Mouse (Mus musculus): ENCODE measurements around the gene Tns4. TPM values are rescaled to one million over a fixed set of nuclear protein-coding genes. Genes with fewer than 3 reads are reported as not detected.

Tns4 gene
- total and polyA plus RNA-seq, 3 experiments = 0.03 TPM; not detected in 2

DNA sequence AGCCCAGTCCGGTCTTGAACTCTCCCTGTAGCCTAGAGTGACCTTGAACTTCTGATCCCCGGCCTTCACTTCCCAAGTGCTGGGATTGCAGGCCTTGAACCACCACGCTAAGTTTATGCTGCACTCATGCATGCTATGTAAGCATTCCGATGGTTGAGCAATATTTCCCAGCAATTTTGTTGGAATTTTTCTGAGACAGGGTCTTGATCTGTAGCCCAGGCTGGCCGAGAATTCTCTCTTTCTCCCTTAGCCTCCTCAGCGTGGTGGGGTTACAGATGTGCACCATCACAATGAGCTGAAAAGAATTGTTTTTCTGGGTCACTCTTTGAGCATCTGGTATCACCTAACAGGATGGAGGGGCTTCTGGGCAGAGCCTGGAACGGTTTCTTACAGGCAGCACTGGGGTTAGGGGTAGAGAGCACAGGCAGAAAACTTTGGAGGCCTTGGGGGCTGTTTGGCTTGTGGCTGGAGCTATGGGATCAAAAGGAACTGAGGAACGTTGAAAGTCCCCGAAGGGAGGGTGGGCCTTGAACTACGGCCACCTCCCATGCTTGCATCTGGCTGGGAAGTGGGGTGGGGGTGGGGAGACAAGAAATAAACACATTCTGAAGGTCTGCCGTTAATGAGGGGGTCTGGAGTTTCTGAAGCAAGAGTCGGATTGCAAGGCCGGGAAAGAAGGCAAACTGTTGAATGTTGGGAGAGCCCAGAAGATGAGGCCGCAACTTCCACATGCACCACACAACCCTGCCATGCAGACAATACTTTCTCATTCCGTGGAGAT, 45.4 kb upstream of the Tns4 start:
- H3K4me1 ChIP-seq (ENCODE audit: control insufficient read depth in 1 of 2, insufficient read depth in 2 of 2, low read length in 2 of 2) = no peaks in the 10 kb centered on the region; a peak in 1 of 4 replicates
- no peak overlapping the region for H3K27ac ChIP-seq (ENCODE audit: control insufficient read depth, low read depth, low read length)
- no peak overlapping the region for H3K9ac ChIP-seq (ENCODE audit: control insufficient read depth, low read depth, low read length, poor library complexity, severe bottlenecking)
- H3K79me2 ChIP-seq (ENCODE audit: control insufficient read depth, insufficient read depth, low read length, poor library complexity) = no peaks in the 10 kb centered on the region
- peaks cover 4 to 10% of the 10 kb centered on the region in 2 experiments for H3K27me3 ChIP-seq (ENCODE audit: control insufficient read depth in 1 of 2, insufficient read depth in 2 of 2, low read length in 2 of 2)
- no peaks in the 10 kb centered on the region for H3K9me3 ChIP-seq (replicated peaks; ENCODE audit: insufficient read depth, low read length)
- DNase-seq (ENCODE audit: low read depth, low spot score) = no peak
- no peaks in the 10 kb centered on the region for H3K36me3 ChIP-seq (ENCODE audit: control insufficient read depth in 1 of 2, insufficient read depth in 2 of 2, low read length in 2 of 2)
- TF ChIP-seq POLR2AphosphoS2 (IDR thresholded peaks at IDR 0.05; ENCODE audit: low read length) = no peak
- TF ChIP-seq ZMIZ1 (IDR thresholded peaks at IDR 0.05; ENCODE audit: low read depth, low read length) = no peak
- TF ChIP-seq CHD2 (IDR thresholded peaks at IDR 0.05; ENCODE audit: low read length) = no peak
- TF ChIP-seq RCOR1 (IDR thresholded peaks at IDR 0.05; ENCODE audit: low read depth, low read length) = no peak
- no peak for TF ChIP-seq USF1 (IDR thresholded peaks at IDR 0.05; ENCODE audit: low read depth, low read length)
- no peak for TF ChIP-seq GABPA (IDR thresholded peaks at IDR 0.05; ENCODE audit: low read depth, low read length)
- no peak for TF ChIP-seq E2F4 (IDR thresholded peaks at IDR 0.05; ENCODE audit: borderline replicate concordance, low read depth, low read length)
- TF ChIP-seq TAL1 (IDR thresholded peaks at IDR 0.05; ENCODE audit: low read length) = no peak
- no peak for TF ChIP-seq MXI1 (IDR thresholded peaks at IDR 0.05; ENCODE audit: low read depth, low read length)
- no peak for TF ChIP-seq USF2 (IDR thresholded peaks at IDR 0.05; ENCODE audit: borderline replicate concordance in 1 of 2, insufficient read depth in 1 of 2, low read depth in 1 of 2, low read length in 2 of 2)
- TF ChIP-seq ETS1 (IDR thresholded peaks at IDR 0.05; ENCODE audit: low read depth, low read length) = no peak
- no peak for TF ChIP-seq ELF1 (IDR thresholded peaks at IDR 0.05; ENCODE audit: low read depth, low read length)
- no peak for TF ChIP-seq CTCF (IDR thresholded peaks at IDR 0.05 in 2 of 3, conservative IDR thresholded peaks at IDR 0.05 in 1 of 3; ENCODE audit: control insufficient read depth in 1 of 3, insufficient read depth in 1 of 3, low read depth in 2 of 3, low read length in 3 of 3, poor library complexity in 1 of 3, severe bottlenecking in 1 of 3)
- TF ChIP-seq EP300 (IDR thresholded peaks at IDR 0.05; ENCODE audit: low read depth in 1 of 2, low read length in 2 of 2) = no peak
- H3K4me3 ChIP-seq (ENCODE audit: control insufficient read depth in 1 of 2, insufficient read depth in 1 of 2, low read depth in 2 of 2, low read length in 2 of 2) = no peak overlapping the region

DNA sequence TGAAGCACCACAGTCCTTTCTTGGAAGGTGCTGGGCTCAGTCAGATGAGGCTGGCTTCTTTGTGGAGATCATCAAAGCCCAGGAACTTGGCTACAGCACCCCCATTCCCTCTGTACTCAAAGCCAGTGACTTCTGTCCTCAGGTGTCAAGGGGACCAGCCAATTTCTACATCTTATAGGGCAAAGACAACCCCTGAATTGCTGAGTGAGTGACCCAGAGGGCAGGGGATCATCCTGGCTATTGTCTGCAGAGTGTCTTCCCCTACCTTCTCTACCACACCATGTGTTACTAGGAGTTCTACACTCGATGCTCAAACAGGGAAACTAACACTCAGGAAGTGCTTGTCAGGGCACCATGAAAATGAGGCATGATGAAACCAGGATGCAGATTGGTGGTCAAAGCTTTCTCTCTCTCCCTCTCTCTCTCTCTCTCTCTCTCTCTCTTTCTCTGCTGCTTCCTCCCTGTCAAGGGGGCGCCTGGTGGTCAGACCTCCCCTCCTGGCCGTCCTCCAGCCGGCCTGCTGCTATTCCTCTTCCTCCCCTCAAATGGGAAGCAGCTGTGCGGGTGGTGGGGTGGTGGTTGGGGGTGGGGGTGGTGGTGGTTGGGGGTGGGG, 44.3 kb upstream of the Tns4 start:
- H3K9ac ChIP-seq (ENCODE audit: control insufficient read depth, low read depth, low read length, poor library complexity, severe bottlenecking) = no peak overlapping the region
- no peaks in the 10 kb centered on the region for H3K36me3 ChIP-seq (ENCODE audit: control insufficient read depth in 1 of 2, insufficient read depth in 2 of 2, low read length in 2 of 2)
- H3K4me1 ChIP-seq (ENCODE audit: control insufficient read depth in 1 of 2, insufficient read depth in 2 of 2, low read length in 2 of 2) = peaks cover 0 to under 1% of the 10 kb centered on the region in 2 experiments; a peak in 1 of 4 replicates
- H3K27ac ChIP-seq (ENCODE audit: control insufficient read depth, low read depth, low read length) = no peak overlapping the region
- no peaks in the 10 kb centered on the region for H3K79me2 ChIP-seq (ENCODE audit: control insufficient read depth, insufficient read depth, low read length, poor library complexity)
- no peak for DNase-seq (ENCODE audit: low read depth, low spot score)
- no peak overlapping the region for H3K4me3 ChIP-seq (ENCODE audit: control insufficient read depth in 1 of 2, insufficient read depth in 1 of 2, low read depth in 2 of 2, low read length in 2 of 2)
- peaks cover 2 to 7% of the 10 kb centered on the region in 2 experiments; a peak in 3 of 4 replicates for H3K27me3 ChIP-seq (ENCODE audit: control insufficient read depth in 1 of 2, insufficient read depth in 2 of 2, low read length in 2 of 2)
- no peak for TF ChIP-seq BHLHE40 (IDR thresholded peaks at IDR 0.05; ENCODE audit: borderline replicate concordance, low read depth, low read length)
- no peak for TF ChIP-seq SMC3 (IDR thresholded peaks at IDR 0.05; ENCODE audit: low read depth, low read length)
- TF ChIP-seq MYC (IDR thresholded peaks at IDR 0.05; ENCODE audit: low read depth, low read length) = no peak
- TF ChIP-seq ZKSCAN1 (IDR thresholded peaks at IDR 0.05; ENCODE audit: low read depth, low read length) = no peak
- no peak for TF ChIP-seq MYB (IDR thresholded peaks at IDR 0.05; ENCODE audit: low read depth, low read length)
- TF ChIP-seq E2F4 (IDR thresholded peaks at IDR 0.05; ENCODE audit: borderline replicate concordance, low read depth, low read length) = no peak
- no peak for TF ChIP-seq TAL1 (IDR thresholded peaks at IDR 0.05; ENCODE audit: low read length)
- no peak for TF ChIP-seq EP300 (IDR thresholded peaks at IDR 0.05; ENCODE audit: low read depth in 1 of 2, low read length in 2 of 2)
- H3K9me3 ChIP-seq (replicated peaks; ENCODE audit: insufficient read depth, low read length) = no peaks in the 10 kb centered on the region
